8 mouse cellular contexts compared by ENCODE assay signal in genomic region chr13:71458061-71458935, GRCm38 (mm10).
A peak's percentile ranks its signal among the peaks of the same experiment; 100 is the strongest.
DNase-seq lines count a peak whose midpoint lies in the region; ATAC-seq and TF ChIP-seq lines count a peak whose summit lies in the region.

No protein-coding gene starts in this region.

- no peak overlapping the region for H3K27ac ChIP-seq in cortical plate, adult 2 months (ENCODE audit: insufficient read depth, low read length)
- no peak overlapping the region for H3K27ac ChIP-seq in left cerebral cortex, adult 2 months
- no peak overlapping the region for H3K27ac ChIP-seq in stomach, embryonic 14.5 days (ENCODE audit: low read length)

- 4% methylated on average over 25 of the region's 25 CpGs for WGBS in stomach, embryonic 14.5 days

- peak; percentile 0 for DNase-seq in adrenal gland, adult 8-10 months
- DNase-seq in gastrocnemius, adult 8-10 months (ENCODE audit: low spot score in 2 of 2), result peak; percentile 4
- DNase-seq in hindlimb bud, embryonic 11.5 days (ENCODE audit: extremely low spot score, low read depth, low spot score), result peak; percentile 44
- peak; percentile 77 for DNase-seq in left cerebral cortex, adult 2 months (ENCODE audit: extremely low spot score in 1 of 2, low spot score in 2 of 2)
- DNase-seq in mesoderm, embryonic 11.5 days (ENCODE audit: low read depth, low spot score), result peak; percentile 84
- no peak for DNase-seq in T-cell, adult 2 months (ENCODE audit: low spot score)

- peak overlapping the region; percentile 41 for H3K4me2 ChIP-seq in stomach, embryonic 14.5 days (replicated peaks; ENCODE audit: low read depth, low read length)

- no peak for TF ChIP-seq POLR2A in cortical plate, adult 2 months (IDR thresholded peaks at IDR 0.05; ENCODE audit: extremely low read depth, insufficient read depth, low read length)

- H3K9ac ChIP-seq in stomach, embryonic 14.5 days (replicated peaks; ENCODE audit: low read depth, low read length), result no peak overlapping the region

- no peak overlapping the region for H3K4me3 ChIP-seq in cortical plate, adult 2 months (ENCODE audit: insufficient read depth, low read length)
- H3K4me3 ChIP-seq in left cerebral cortex, adult 2 months, result no peak overlapping the region
- no peak overlapping the region for H3K4me3 ChIP-seq in stomach, embryonic 14.5 days (ENCODE audit: low read depth, low read length)

- no peaks in the 10 kb centered on the region for H3K4me1 ChIP-seq in cortical plate, adult 2 months (ENCODE audit: control insufficient read depth, insufficient read depth, low read length)
- H3K4me1 ChIP-seq in stomach, embryonic 14.5 days (ENCODE audit: control insufficient read depth, insufficient read depth, low read length), result no peaks in the 10 kb centered on the region

- ATAC-seq in stomach, embryonic 14.5 days (ENCODE audit: insufficient number of reproducible peaks, insufficient read depth, low FRiP score, low read depth), result peak; percentile 76; the same call in 1 of the 2 replicates

- no peaks in the 10 kb centered on the region for H3K27me3 ChIP-seq in stomach, embryonic 14.5 days (ENCODE audit: control insufficient read depth, insufficient read depth, low read length)

- intact Hi-C loops in left cerebral cortex, adult 2 months (cut with DNase I), result loop anchor here (5.0 to 10.0 kb wide), 5 partner anchors 353 to 1574 kb away; no protein-coding TSS in a partner anchor

- TF ChIP-seq CTCF in cortical plate, adult 2 months (IDR thresholded peaks at IDR 0.05; ENCODE audit: extremely low read depth, insufficient read depth, low read length), result peak; percentile 65
- TF ChIP-seq CTCF in left cerebral cortex, adult 2 months (IDR thresholded peaks at IDR 0.05), result no peak; the same call in none of the 2 replicates

- H3K9me3 ChIP-seq in stomach, embryonic 14.5 days (ENCODE audit: control insufficient read depth, low read depth, low read length), result no peaks in the 10 kb centered on the region

- H3K36me3 ChIP-seq in stomach, embryonic 14.5 days (ENCODE audit: control insufficient read depth, insufficient read depth, low read length), result no peaks in the 10 kb centered on the region
